Mouse (Mus musculus) intestine, postnatal 0 days (tissue): ENCODE results near the gene Plcb4. TPM values are rescaled to one million over a fixed set of nuclear protein-coding genes. Genes with fewer than 3 reads are reported as not detected.

Experiments
- ATAC-seq: fragments of 200-750 bp; cut with Nextera tagmentation; 2 replicates; pipeline ENCODE4 v1.8.0; 2017; ENCODE audit warnings: mild to moderate bottlenecking, moderate TSS enrichment, moderate library complexity
- H3K27ac ChIP-seq: fragments of 300-500 bp; sonication (generic); 2 replicates; pipeline ENCODE4 v1.5.1; 2014; ENCODE audit warnings: mild to moderate bottlenecking, low read depth, low read length, moderate library complexity
- H3K27me3 ChIP-seq: fragments of 300-500 bp; sonication (generic); replicated peaks from 2 replicates; pipeline ENCODE4 v1.6.1; 2014; ENCODE audit warnings: low read length, mixed read lengths; ENCODE audit not compliant: control insufficient read depth, insufficient read depth
- H3K36me3 ChIP-seq: fragments of 300-500 bp; sonication (generic); 2 replicates; pipeline ENCODE4 v1.6.1; 2014; ENCODE audit warnings: mild to moderate bottlenecking, moderate library complexity; ENCODE audit not compliant: control insufficient read depth, insufficient read depth
- H3K4me1 ChIP-seq: fragments of 300-500 bp; sonication (generic); replicated peaks from 2 replicates; pipeline ENCODE4 v1.6.1; 2014; ENCODE audit warnings: antibody characterized with exemption, low read length, mixed read lengths; ENCODE audit not compliant: control insufficient read depth, insufficient read depth
- H3K4me2 ChIP-seq: fragments of 300-500 bp; sonication (generic); replicated peaks from 2 replicates; pipeline ENCODE4 v1.6.1; 2014; ENCODE audit warnings: low read depth, mild to moderate bottlenecking, moderate library complexity
- H3K4me3 ChIP-seq: fragments of 300-500 bp; sonication (generic); 2 replicates; pipeline ENCODE4 v1.5.1; 2014; ENCODE audit warnings: low read depth, low read length
- H3K9ac ChIP-seq: fragments of 300-500 bp; sonication (generic); 2 replicates; pipeline ENCODE4 v1.6.1; 2014; ENCODE audit warnings: mild to moderate bottlenecking, low read depth, low read length
- H3K9me3 ChIP-seq: fragments of 300-500 bp; sonication (generic); 2 replicates; pipeline ENCODE4 v1.6.1; 2016; ENCODE audit warnings: mixed run types; ENCODE audit not compliant: control insufficient read depth
- CTCF ChIP-seq: sonication (generic); IDR thresholded peaks from 2 replicates; pipeline ENCODE4 v1.5.1; 2016; ENCODE audit warnings: low read depth, mild to moderate bottlenecking, control low read depth, antibody characterized with exemption, moderate library complexity
- WGBS: fragments of 180-500 bp; shearing (Covaris S2); extraction: QIAGEN DNeasy Blood & Tissue Kit; methylation state at CpG from one replicate; pipeline ENCODE4 v1.1.7; 2014; 5-methylcytosine and 5-hydroxymethylcytosine counted together
- polyA plus RNA-seq: library from polyadenylated mRNA; unstranded; fragments of >200 nt; fragmentation: Nextera tagmentation; extraction: Ambion mirVana; gene quantifications from 2 replicates; pipeline ENCODE4 v1.2.1, GENCODE M21; 2015

Gene Plcb4
- polyA plus RNA-seq, 1 experiment from 2014 or later, result 5.5 TPM

DNA sequence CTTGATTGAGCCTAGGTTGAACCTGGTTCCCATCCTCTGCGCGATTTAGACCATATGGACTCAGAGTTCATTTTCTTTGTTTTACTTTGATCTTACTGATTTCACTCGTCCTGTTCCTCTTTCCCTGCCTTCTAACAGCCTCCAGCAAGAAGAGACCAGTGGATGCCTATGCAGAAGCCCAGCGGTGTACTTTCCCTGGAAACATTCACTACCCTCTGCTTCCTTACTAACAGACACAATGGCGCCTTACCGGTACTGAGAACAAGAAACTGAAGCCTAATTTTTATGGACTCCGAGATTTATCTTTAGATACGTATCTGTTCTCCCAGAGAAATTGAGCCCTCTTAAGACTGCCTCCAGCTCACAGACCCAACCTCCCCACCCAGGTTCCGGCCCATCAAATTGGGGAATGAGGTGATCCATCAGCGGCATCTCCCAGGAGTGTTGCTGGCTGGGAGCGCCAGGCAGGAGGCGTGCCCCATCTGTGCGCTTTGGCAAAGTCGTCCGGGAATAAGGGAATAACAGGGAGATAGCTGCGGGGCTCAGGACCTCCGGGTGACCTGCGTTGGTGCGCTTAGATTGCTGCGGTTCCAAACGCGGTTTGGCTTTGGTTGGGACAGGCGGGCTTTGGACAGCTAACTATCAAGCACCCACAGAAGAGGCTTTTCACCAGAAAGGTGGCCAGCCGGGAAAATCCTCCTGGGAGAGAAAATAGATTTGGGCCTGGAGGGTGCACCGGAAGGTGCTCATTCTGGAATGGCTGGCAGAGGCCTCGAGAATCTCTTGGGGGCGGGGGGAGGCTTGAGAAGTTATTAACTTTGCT lies 392.2 kb downstream of the Plcb4 start:
- H3K4me2 ChIP-seq, result no peak overlapping the region
- H3K36me3 ChIP-seq, result no peaks in the 10 kb centered on the region
- no peaks in the 10 kb centered on the region for H3K9me3 ChIP-seq
- no peak for ATAC-seq
- 20% methylated on average over 27 of the region's 27 CpGs for WGBS
- no peak for TF ChIP-seq CTCF
- no peaks in the 10 kb centered on the region for H3K4me1 ChIP-seq
- peaks cover 8% of the 10 kb centered on the region; the same call in 1 of the 2 replicates for H3K27me3 ChIP-seq
- no peak overlapping the region for H3K9ac ChIP-seq
- H3K27ac ChIP-seq, result no peak overlapping the region
- H3K4me3 ChIP-seq, result no peak overlapping the region

DNA sequence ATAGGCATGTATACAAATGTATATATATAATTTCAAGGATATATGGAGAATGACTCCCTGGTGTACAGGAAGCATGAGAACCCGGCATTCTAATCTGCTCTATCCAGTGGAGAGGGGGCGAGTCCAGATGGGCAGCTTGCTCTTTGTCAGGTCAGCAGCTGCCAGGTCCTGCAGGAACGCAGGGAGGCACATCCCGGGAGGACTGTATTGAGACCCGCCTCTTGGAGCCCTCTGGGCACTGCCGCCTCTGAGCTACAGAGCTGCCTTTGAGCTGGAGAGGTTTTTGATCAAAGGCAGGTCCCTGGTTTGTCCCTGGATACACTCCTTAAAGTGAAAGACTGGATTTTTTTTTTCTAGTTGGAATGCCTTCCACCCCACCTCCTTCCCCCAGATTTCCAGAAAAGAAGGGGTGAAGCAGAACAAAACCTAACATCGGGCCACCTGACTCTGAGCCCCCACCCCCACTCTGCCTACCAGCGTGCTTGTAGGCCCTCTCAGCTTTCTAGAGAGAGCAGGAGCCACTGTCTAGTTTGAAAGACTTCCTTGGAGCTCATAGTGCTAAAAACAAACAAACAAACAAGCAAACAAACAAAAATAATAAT lies 393.0 kb downstream of the Plcb4 start, which contains the start of gene Lamp5:
Gene Lamp5 (plus strand): TSS at position 552 of the 602 bp plus-strand sequence.
- TF ChIP-seq CTCF, result no peak
- H3K4me3 ChIP-seq, result no peak within 1 kb of the TSS
- H3K27me3 ChIP-seq, result peaks cover 8% of the 10 kb centered on the region; the same call in 1 of the 2 replicates
- WGBS, result 12% methylated on average over 8 of the region's 8 CpGs
- no peak within 1 kb of the TSS for H3K4me2 ChIP-seq
- H3K4me1 ChIP-seq, result no peaks in the 10 kb centered on the region
- no peaks in the 10 kb centered on the region for H3K9me3 ChIP-seq
- no peaks in the 10 kb centered on the region for H3K36me3 ChIP-seq
- no peak within 1 kb of the TSS for H3K9ac ChIP-seq
- no peak for ATAC-seq
- H3K27ac ChIP-seq, result no peak within 1 kb of the TSS

DNA sequence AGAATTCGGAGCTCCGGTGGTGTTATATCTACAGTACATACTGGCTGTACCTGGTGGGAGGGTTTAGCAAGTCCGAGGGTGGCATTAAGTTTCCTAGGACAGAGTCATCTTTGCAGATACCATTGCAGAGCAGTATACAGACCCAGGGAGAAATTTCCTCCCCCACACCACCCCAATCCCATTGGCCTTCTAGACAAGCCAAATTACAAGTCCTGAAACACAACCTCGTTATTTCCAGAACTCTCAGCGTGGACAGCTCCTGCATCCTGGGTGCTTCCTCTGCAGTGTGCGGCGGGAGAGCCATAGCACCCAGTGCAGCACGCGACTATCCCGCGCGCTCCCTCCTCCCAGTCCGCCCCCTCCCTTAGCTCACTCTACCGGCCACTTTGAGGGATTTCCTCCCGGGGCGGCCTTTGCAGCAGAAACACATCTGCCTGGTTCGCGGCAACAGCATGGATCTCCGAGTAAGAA lies 399.1 kb downstream of the Plcb4 start:
- no peak overlapping the region for H3K4me2 ChIP-seq

DNA sequence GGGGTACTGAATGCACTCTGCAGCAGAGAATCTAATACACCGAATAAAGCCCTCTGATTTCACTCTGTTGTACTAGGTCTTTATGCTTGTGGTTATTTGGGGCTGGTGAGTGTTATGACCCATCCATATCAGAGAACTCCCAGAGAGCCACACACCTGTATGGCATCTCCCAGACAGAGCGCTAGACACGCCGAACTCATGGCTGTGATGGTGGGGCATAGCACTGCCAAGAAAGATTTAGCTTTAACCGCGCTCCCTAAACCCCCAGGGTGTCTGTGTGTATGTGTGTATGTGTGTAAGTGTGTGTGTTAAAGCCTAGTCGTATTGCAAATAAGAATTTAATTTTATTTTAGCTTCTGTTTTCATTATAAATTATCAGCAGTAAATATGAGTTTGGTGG lies 399.6 kb downstream of the Plcb4 start:
- Histone ChIP-seq H3K9me3 (no peaks in the 10 kb centered on the region), H3K36me3 (no peaks in the 10 kb centered on the region), H3K4me3 (no peak overlapping the region), H3K4me1 (no peaks in the 10 kb centered on the region), H3K9ac (no peak overlapping the region), H3K4me2 (no peak overlapping the region), H3K27ac (no peak overlapping the region), H3K27me3 (peaks cover 29% of the 10 kb centered on the region)
- TF ChIP-seq CTCF, result no peak
- no peak for ATAC-seq
- 11% methylated on average over 7 of the region's 7 CpGs for WGBS

More for the DNA sequence above, 399.1 kb downstream of the Plcb4 start:
- WGBS, result 9% methylated on average over 19 of the region's 19 CpGs
- ATAC-seq, result no peak
- no peak overlapping the region for H3K4me3 ChIP-seq
- no peak for TF ChIP-seq CTCF
- no peaks in the 10 kb centered on the region for H3K36me3 ChIP-seq
- H3K4me1 ChIP-seq, result no peaks in the 10 kb centered on the region
- H3K9me3 ChIP-seq, result no peaks in the 10 kb centered on the region
- no peak overlapping the region for H3K9ac ChIP-seq
- peaks cover 29% of the 10 kb centered on the region for H3K27me3 ChIP-seq
- H3K27ac ChIP-seq, result no peak overlapping the region

DNA sequence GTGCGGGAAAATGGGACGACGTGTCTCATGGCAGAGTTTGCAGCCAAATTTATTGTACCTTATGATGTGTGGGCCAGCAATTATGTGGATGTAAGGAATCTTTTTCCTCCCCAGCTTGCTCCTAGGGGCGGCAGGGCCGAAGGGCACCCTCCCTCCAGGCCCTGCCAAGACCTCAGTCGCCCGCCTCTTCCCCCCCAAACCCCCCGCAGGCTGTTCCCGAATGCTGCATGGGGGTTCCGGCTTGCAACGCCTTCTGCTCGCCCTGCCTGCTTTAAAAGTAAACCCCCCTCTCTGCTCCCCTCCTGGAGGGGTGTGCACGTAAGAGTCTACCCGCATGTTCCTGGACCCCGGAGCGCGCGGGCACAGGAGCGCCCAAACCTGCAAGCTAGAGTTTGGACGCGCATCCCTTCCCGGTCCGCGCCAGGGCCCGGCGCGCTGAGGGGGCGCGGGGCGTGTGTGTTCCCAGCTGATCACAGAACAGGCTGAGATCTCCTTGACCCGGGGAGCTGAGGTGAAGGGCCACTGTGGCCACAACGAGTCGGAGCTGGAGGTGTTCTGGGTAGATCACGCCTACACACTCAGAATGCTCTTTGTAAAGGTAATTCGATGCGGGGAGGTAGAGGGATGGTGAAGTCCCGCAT lies 400.3 kb downstream of the Plcb4 start:
- ATAC-seq, result no peak
- H3K9ac ChIP-seq, result no peak overlapping the region
- H3K4me1 ChIP-seq, result no peaks in the 10 kb centered on the region
- H3K4me3 ChIP-seq, result no peak overlapping the region
- no peaks in the 10 kb centered on the region for H3K36me3 ChIP-seq
- H3K27ac ChIP-seq, result no peak overlapping the region
- H3K9me3 ChIP-seq, result no peaks in the 10 kb centered on the region
- H3K4me2 ChIP-seq, result no peak overlapping the region
- peaks cover 29% of the 10 kb centered on the region for H3K27me3 ChIP-seq
- WGBS, result 3% methylated on average over 37 of the region's 37 CpGs
- TF ChIP-seq CTCF, result no peak
